ENCODE assay signal across 18 mouse cellular contexts in genomic region chr9:122245471-122245870, GRCm38 (mm10).
"Had no signal": no experiment of that assay in that cellular context is flagged by ENCODE, and none has a peak within 500 bp of the region (broad histone marks: within the 10 kb centered on the region; RNA-seq: fewer than 3 reads in every experiment).

No protein-coding gene starts in this region.

- H3K27me3 ChIP-seq: neural tube, embryonic 13.5 days; neural tube, embryonic 15.5 days had no signal

- H3K4me3 ChIP-seq: midbrain, embryonic 10.5 days; midbrain, embryonic 12.5 days; myocyte; neural tube, embryonic 13.5 days; neural tube, embryonic 15.5 days had no signal

- DNase-seq: lung, adult 18-20 months; lung, embryonic 14.5 days; lung, postnatal 10 days; lung, postnatal 4 days; midbrain, embryonic 14.5 days; retina, postnatal 1 day; right cerebral cortex, adult 18-20 months; right cerebral cortex, postnatal 25 days; right cerebral cortex, postnatal 4 days; spleen, adult 18-20 months; thymus, adult 2 months; thymus, postnatal 25 days; thymus, postnatal 4 days had no signal

- H3K27ac ChIP-seq: midbrain, embryonic 10.5 days; midbrain, embryonic 12.5 days; neural tube, embryonic 13.5 days; neural tube, embryonic 15.5 days had no signal

- H3K9me3 ChIP-seq: midbrain, embryonic 10.5 days; midbrain, embryonic 12.5 days; neural tube, embryonic 13.5 days; neural tube, embryonic 15.5 days had no signal
